Mouse (Mus musculus): ENCODE measurements at regions not wholly inside any gene's neighbourhood (a gene's known extent, or its start where the extent isn't known, plus 50 kb on each side); places are given as distances from the start of the nearest gene placed in this dataset.
"Not testable (repeated sequence)": the region's sequence is repeated elsewhere in the genome, so short reads cannot be mapped to it uniquely, and the experiment has no call there.

- DNase-seq (ENCODE audit: low read depth, low spot score), result no peak
These were observed 149.1 kb upstream of the Rtl1 start for GRCm38 (mm10) chr12:109749256-109749655.

GRCm38 (mm10) chr12:109749711-109750243 is 149.6 kb upstream of the Rtl1 start:
- no peak for DNase-seq (ENCODE audit: low read depth, low spot score)

- no peak for DNase-seq (ENCODE audit: low read depth, low spot score)
These were observed 154.9 kb upstream of the Rtl1 start for GRCm38 (mm10) chr12:109754986-109755385.

GRCm38 (mm10) chr12:109764293-109764692 is 164.2 kb upstream of the Rtl1 start:
- no peak for DNase-seq (ENCODE audit: low read depth, low spot score)

- not testable (repeated sequence) for DNase-seq (ENCODE audit: low read depth, low spot score)
These were observed 166.5 kb upstream of the Rtl1 start for GRCm38 (mm10) chr12:109766602-109767001.

GRCm38 (mm10) chr12:109772543-109772942 is 172.4 kb upstream of the Rtl1 start:
- DNase-seq (ENCODE audit: low read depth, low spot score), result no peak

GRCm38 (mm10) chr12:109773909-109774313 is 173.8 kb upstream of the Rtl1 start:
- no peak for DNase-seq (ENCODE audit: low read depth, low spot score)

- DNase-seq (ENCODE audit: low read depth, low spot score), result no peak
These were observed 198.7 kb upstream of the Rtl1 start for GRCm38 (mm10) chr12:109798846-109799245.

- no peak for DNase-seq (ENCODE audit: low read depth, low spot score)
These were observed 199.3 kb upstream of the Rtl1 start for GRCm38 (mm10) chr12:109799395-109799794.

- no peak for DNase-seq (ENCODE audit: low read depth, low spot score)
These were observed 227.2 kb upstream of the Rtl1 start for GRCm38 (mm10) chr12:109827241-109827915.

GRCm38 (mm10) chr12:109830303-109831020 is 230.3 kb upstream of the Rtl1 start:
- DNase-seq (ENCODE audit: low read depth, low spot score), result no peak

- DNase-seq (ENCODE audit: low read depth, low spot score), result no peak
These were observed 232.8 kb upstream of the Rtl1 start for GRCm38 (mm10) chr12:109832964-109833363.

- DNase-seq (ENCODE audit: low read depth, low spot score), result no peak
These were observed 236.4 kb upstream of the Rtl1 start for GRCm38 (mm10) chr12:109836521-109836920.

- no peak for DNase-seq (ENCODE audit: low read depth, low spot score)
These were observed 239.0 kb upstream of the Rtl1 start for GRCm38 (mm10) chr12:109839126-109839587.

- DNase-seq (ENCODE audit: low read depth, low spot score), result no peak
These were observed 239.9 kb upstream of the Rtl1 start for GRCm38 (mm10) chr12:109839946-109840524.

GRCm38 (mm10) chr12:109844723-109845601 is 244.8 kb upstream of the Rtl1 start:
- DNase-seq (ENCODE audit: low read depth, low spot score), result no peak

GRCm38 (mm10) chr12:109845602-109845906 is 245.4 kb upstream of the Rtl1 start:
- DNase-seq (ENCODE audit: low read depth, low spot score), result no peak

GRCm38 (mm10) chr12:109856336-109856735 is 256.2 kb upstream of the Rtl1 start:
- DNase-seq (ENCODE audit: low read depth, low spot score), result no peak

- DNase-seq (ENCODE audit: low read depth, low spot score), result no peak
These were observed 257.6 kb upstream of the Rtl1 start for GRCm38 (mm10) chr12:109857705-109858104.

- DNase-seq (ENCODE audit: low read depth, low spot score), result no peak
These were observed 264.7 kb upstream of the Rtl1 start for GRCm38 (mm10) chr12:109864826-109865225.

- no peak for DNase-seq (ENCODE audit: low read depth, low spot score)
These were observed 270.9 kb upstream of the Rtl1 start for GRCm38 (mm10) chr12:109871021-109871420.

- no peak for DNase-seq (ENCODE audit: low read depth, low spot score)
These were observed 274.3 kb upstream of the Rtl1 start for GRCm38 (mm10) chr12:109874466-109874865.

Data from A20 (cell line).